Mouse (Mus musculus) kidney, postnatal 4 days (tissue): ENCODE measurements at regions not wholly inside any gene's neighbourhood (a gene's known extent, or its start where the extent isn't known, plus 50 kb on each side); places are given as distances from the start of the nearest gene placed in this dataset.

Source experiments
- DNase-seq, 2 experiments: peaks; one replicate each; pipeline ENCODE4 v3.0.0; 2021; ENCODE audit warnings: mixed read lengths in 2 of 2

- no peak for DNase-seq
Measured at GRCm38 (mm10) chr2:149467801-149468200, 62.9 kb downstream of the Cst10 start.

- DNase-seq, result no peak
Measured at GRCm38 (mm10) chr2:149472411-149472810, 67.6 kb downstream of the Cst10 start.

GRCm38 (mm10) chr2:149493280-149493988 lies 88.6 kb downstream of the Cst10 start:
- DNase-seq, result no peak

- no peak for DNase-seq
Measured at GRCm38 (mm10) chr2:149512870-149513269, 108.0 kb downstream of the Cst10 start.

- DNase-seq, result no peak
Measured at GRCm38 (mm10) chr2:149524424-149524823, 119.6 kb downstream of the Cst10 start.

GRCm38 (mm10) chr2:149542837-149543236 lies 138.0 kb downstream of the Cst10 start:
- no peak for DNase-seq

- no peak for DNase-seq
Measured at GRCm38 (mm10) chr2:149545708-149546107, 140.9 kb downstream of the Cst10 start.

- DNase-seq, result no peak
Measured at GRCm38 (mm10) chr2:149546639-149547200, 141.9 kb downstream of the Cst10 start.

- DNase-seq, result no peak
Measured at GRCm38 (mm10) chr2:149555209-149555608, 150.4 kb downstream of the Cst10 start.

GRCm38 (mm10) chr2:149573773-149574172 lies 168.9 kb downstream of the Cst10 start:
- DNase-seq, result no peak

GRCm38 (mm10) chr2:149602581-149602980 lies 197.7 kb downstream of the Cst10 start:
- DNase-seq, result no peak

GRCm38 (mm10) chr2:149613381-149613780 lies 208.5 kb downstream of the Cst10 start:
- DNase-seq, result no peak

- no peak for DNase-seq
Measured at GRCm38 (mm10) chr2:149614078-149614939, 209.5 kb downstream of the Cst10 start.

GRCm38 (mm10) chr2:149625626-149626025 lies 203.4 kb upstream of the Syndig1 start:
- DNase-seq, result peak; percentile 4 to 8

GRCm38 (mm10) chr2:149641207-149641606 lies 187.8 kb upstream of the Syndig1 start:
- DNase-seq, result peak; percentile 1 to 3

GRCm38 (mm10) chr2:149651829-149652228 lies 177.2 kb upstream of the Syndig1 start:
- no peak for DNase-seq

GRCm38 (mm10) chr2:149661086-149661485 lies 167.9 kb upstream of the Syndig1 start:
- no peak for DNase-seq

GRCm38 (mm10) chr2:149664377-149664776 lies 164.6 kb upstream of the Syndig1 start:
- DNase-seq, result no peak

- no peak for DNase-seq
Measured at GRCm38 (mm10) chr2:149666412-149666811, 162.6 kb upstream of the Syndig1 start.

GRCm38 (mm10) chr2:149671870-149672269 lies 157.1 kb upstream of the Syndig1 start:
- DNase-seq, result no peak

- DNase-seq, result peak; percentile 25 to 40
Measured at GRCm38 (mm10) chr2:149679822-149680459, 149.1 kb upstream of the Syndig1 start.

GRCm38 (mm10) chr2:149722342-149722741 lies 106.7 kb upstream of the Syndig1 start:
- no peak for DNase-seq

GRCm38 (mm10) chr2:149724279-149724678 lies 104.7 kb upstream of the Syndig1 start:
- no peak for DNase-seq
